Mouse (Mus musculus) heart, adult 2 months (tissue): ENCODE data around the gene Mindy1.

Source experiments
- CTCF ChIP-seq: fragments of 200-600 bp; IDR thresholded peaks from 2 replicates; pipeline ENCODE4 v1.8.1; 2022; ENCODE audit warnings: antibody characterized with exemption, mild to moderate bottlenecking, moderate library complexity
- POLR2A ChIP-seq: fragments of 200-500 bp; IDR thresholded peaks from 2 replicates; pipeline ENCODE4 v1.6.1; 2011; ENCODE audit warnings: mild to moderate bottlenecking, low read depth, low read length, control low read depth; ENCODE audit not compliant: insufficient read depth

DNA sequence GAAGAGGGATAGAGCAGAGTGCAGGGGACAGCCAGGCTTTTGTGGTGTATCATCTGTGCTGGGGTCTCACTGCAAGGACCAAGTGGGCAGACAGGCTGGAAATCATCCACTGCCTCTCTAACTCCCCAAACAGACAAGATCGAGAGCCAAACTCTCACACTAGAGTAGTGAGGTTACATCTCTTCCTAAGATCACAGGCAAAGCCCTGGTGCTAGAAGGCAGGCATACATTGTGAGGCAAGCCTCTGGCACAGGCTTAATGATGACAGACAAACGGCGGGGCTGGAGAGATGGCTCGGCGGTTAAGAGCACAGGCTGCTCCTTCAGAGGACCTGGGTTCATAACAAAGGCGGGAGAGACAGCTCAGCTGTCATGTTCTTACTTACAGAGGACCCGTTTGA lies 32.3 kb downstream of the Mindy1 start:
- no peak for TF ChIP-seq POLR2A
- no peak for TF ChIP-seq CTCF
